12 mouse cellular contexts compared by ENCODE assay signal in genomic region chr9:65386373-65387140, GRCm38 (mm10). TPM values are rescaled to one million over a fixed set of nuclear protein-coding genes. Genes with fewer than 3 reads are reported as not detected.
DNase-seq lines count a peak whose midpoint lies in the region; ATAC-seq and TF ChIP-seq lines count a peak whose summit lies in the region.
"Had no signal": no experiment of that assay in that cellular context is flagged by ENCODE, and none has a peak within 500 bp of the region (broad histone marks: within the 10 kb centered on the region; RNA-seq: fewer than 3 reads in every experiment).

No protein-coding gene starts in this region.

- TF ChIP-seq CTCF in layer of hippocampus, adult 2 months (conservative IDR thresholded peaks at IDR 0.05): peak; percentile 47
- 0 out of 2 replicates have a peak, but pooled peaks have one; percentile 15 for TF ChIP-seq CTCF in liver, postnatal 0 days (IDR thresholded peaks at IDR 0.05; ENCODE audit: low read depth)

- H3K27me3 ChIP-seq in embryonic facial prominence, embryonic 10.5 days (replicated peaks; ENCODE audit: low read depth, poor library complexity, severe bottlenecking): peaks cover 34% of the 10 kb centered on the region
- H3K27me3 ChIP-seq in liver, postnatal 0 days (ENCODE audit: insufficient read depth, low read length): peaks cover 17% of the 10 kb centered on the region
- peaks cover 25% of the 10 kb centered on the region for H3K27me3 ChIP-seq in stomach, embryonic 15.5 days (replicated peaks)

- no peak for DNase-seq in layer of hippocampus, adult 2 months (ENCODE audit: low spot score in 2 of 2)
- DNase-seq in layer of hippocampus, postnatal 14 days (ENCODE audit: low spot score in 2 of 2): no peak
- DNase-seq in embryonic facial prominence, embryonic 10.5 days (ENCODE audit: low spot score): peak; percentile 29
- no peak for DNase-seq in liver, postnatal 0 days
- DNase-seq in spleen, postnatal 4 days (ENCODE audit: low spot score in 2 of 2): no peak
- DNase-seq in cerebellum, adult 18-20 months: no peak
- DNase-seq in adrenal gland, postnatal 36 days: no peak
- DNase-seq: heart, postnatal 10 days had no signal

- H3K4me3 ChIP-seq in layer of hippocampus, adult 2 months: no peak overlapping the region
- no peak overlapping the region for H3K4me3 ChIP-seq in embryonic facial prominence, embryonic 10.5 days
- no peak overlapping the region for H3K4me3 ChIP-seq in liver, postnatal 0 days (ENCODE audit: low read depth, low read length)
- no peak overlapping the region for H3K4me3 ChIP-seq in stomach, embryonic 15.5 days (replicated peaks)
- H3K4me3 ChIP-seq: limb, embryonic 13.5 days; midbrain, embryonic 13.5 days had no signal

- TF ChIP-seq EP300 in liver, postnatal 0 days (IDR thresholded peaks at IDR 0.05; ENCODE audit: low read depth): no peak

- H3K4me1 ChIP-seq in embryonic facial prominence, embryonic 10.5 days: peaks cover 31% of the 10 kb centered on the region
- H3K4me1 ChIP-seq in liver, postnatal 0 days (ENCODE audit: insufficient read depth): peaks cover 9% of the 10 kb centered on the region
- peaks cover 20% of the 10 kb centered on the region for H3K4me1 ChIP-seq in stomach, embryonic 15.5 days

- H3K9me3 ChIP-seq in embryonic facial prominence, embryonic 10.5 days: 0 out of 2 replicates have a peak, but pooled peaks cover 2% of the 10 kb centered on the region
- no peaks in the 10 kb centered on the region for H3K9me3 ChIP-seq in liver, postnatal 0 days (ENCODE audit: low read length)
- H3K9me3 ChIP-seq in stomach, embryonic 15.5 days: no peaks in the 10 kb centered on the region
- H3K9me3 ChIP-seq: limb, embryonic 13.5 days; midbrain, embryonic 13.5 days had no signal

- ATAC-seq in liver, postnatal 0 days: no peak
- ATAC-seq in stomach, embryonic 15.5 days (ENCODE audit: insufficient read depth, low FRiP score, low read depth): peak; percentile 47; the same call in 1 of the 2 replicates
- ATAC-seq: CD4-positive, CD25-positive, alpha-beta regulatory T cell, adult 4 months; midbrain, embryonic 13.5 days had no signal

- no peaks in the 10 kb centered on the region for H3K36me3 ChIP-seq in embryonic facial prominence, embryonic 10.5 days (replicated peaks)
- H3K36me3 ChIP-seq in liver, postnatal 0 days (replicated peaks; ENCODE audit: insufficient read depth, low read length): no peaks in the 10 kb centered on the region
- H3K36me3 ChIP-seq in stomach, embryonic 15.5 days: no peaks in the 10 kb centered on the region
- H3K36me3 ChIP-seq: limb, embryonic 13.5 days; midbrain, embryonic 13.5 days had no signal

- H3K4me2 ChIP-seq in liver, postnatal 0 days (ENCODE audit: low read depth, low read length): no peak overlapping the region
- H3K4me2 ChIP-seq in stomach, embryonic 15.5 days: 0 out of 2 replicates have a peak overlapping the region, but pooled peaks have one; percentile 1
- H3K4me2 ChIP-seq: limb, embryonic 13.5 days; midbrain, embryonic 13.5 days had no signal

- 31% methylated on average over 8 of the region's 8 CpGs for WGBS in embryonic facial prominence, embryonic 10.5 days
- 31% methylated on average over 8 of the region's 8 CpGs for WGBS in liver, postnatal 0 days (ENCODE audit: insufficient replicate concordance)
- 17% methylated on average over 8 of the region's 8 CpGs for WGBS in stomach, embryonic 15.5 days

- no peak overlapping the region for H3K9ac ChIP-seq in liver, postnatal 0 days (replicated peaks)
- H3K9ac ChIP-seq in stomach, embryonic 15.5 days: no peak overlapping the region
- H3K9ac ChIP-seq: limb, embryonic 13.5 days; midbrain, embryonic 13.5 days had no signal

- no peak overlapping the region for H3K27ac ChIP-seq in layer of hippocampus, adult 2 months
- H3K27ac ChIP-seq in embryonic facial prominence, embryonic 10.5 days (replicated peaks): no peak overlapping the region; the same call in 1 of the 2 replicates
- no peak overlapping the region for H3K27ac ChIP-seq in liver, postnatal 0 days (ENCODE audit: low read depth)
- peak overlapping the region; percentile 54; the same call in 1 of the 2 replicates for H3K27ac ChIP-seq in stomach, embryonic 15.5 days
- H3K27ac ChIP-seq: limb, embryonic 13.5 days; midbrain, embryonic 13.5 days had no signal

RNA-seq across cellular contexts. Expression of gene Kbtbd13, which starts 4.9 kb away (rescaled TPM):
- total RNA-seq in layer of hippocampus, adult 2 months (2021): under 1 TPM; 0.29 to 0.44 TPM
- under 1 TPM; 0.21 to 0.25 TPM for total RNA-seq in layer of hippocampus, postnatal 14 days (2021)
- polyA plus RNA-seq in embryonic facial prominence, embryonic 10.5 days (2016; fragmentation: Nextera tagmentation; extraction: Ambion mirVana): 1.0 and 1.2 TPM in 2 replicates
- 0.09 and 0.11 TPM in 2 replicates for polyA plus RNA-seq in liver, postnatal 0 days (2015; fragmentation: Nextera tagmentation; extraction: Ambion mirVana)
- 1.0 and 1.1 TPM in 2 replicates for polyA plus RNA-seq in stomach, embryonic 15.5 days (2015; fragmentation: Nextera tagmentation; extraction: Ambion mirVana)
- under 1 TPM; 0.10 to 0.26 TPM for total RNA-seq in adrenal gland, postnatal 36 days (2021)
- polyA plus RNA-seq: CD4-positive, CD25-positive, alpha-beta regulatory T cell, adult 4 months had no signal

RNA-seq across cellular contexts. Expression of gene Rasl12, which starts 11.7 kb away (rescaled TPM):
- 1 to 10 TPM; 3.1 to 3.9 TPM for total RNA-seq in layer of hippocampus, adult 2 months (2021)
- total RNA-seq in layer of hippocampus, postnatal 14 days (2021): 1 to 10 TPM; 3.6 to 4.8 TPM
- 7.6 and 8.3 TPM in 2 replicates for polyA plus RNA-seq in embryonic facial prominence, embryonic 10.5 days (2016; fragmentation: Nextera tagmentation; extraction: Ambion mirVana)
- polyA plus RNA-seq in liver, postnatal 0 days (2015; fragmentation: Nextera tagmentation; extraction: Ambion mirVana): 0.08 and 0.17 TPM in 2 replicates
- polyA plus RNA-seq in stomach, embryonic 15.5 days (2015; fragmentation: Nextera tagmentation; extraction: Ambion mirVana): 6.2 and 6.5 TPM in 2 replicates
- 10 to 100 TPM; 11.9 to 12.7 TPM for total RNA-seq in adrenal gland, postnatal 36 days (2021)
- polyA plus RNA-seq: CD4-positive, CD25-positive, alpha-beta regulatory T cell, adult 4 months had no signal

RNA-seq across cellular contexts. Expression of gene Ubap1l, which starts 25.7 kb away (rescaled TPM):
- total RNA-seq in layer of hippocampus, adult 2 months (2021): 1 to 10 TPM; 2.5 to 6.2 TPM
- 1 to 10 TPM; 3.8 to 6.5 TPM for total RNA-seq in layer of hippocampus, postnatal 14 days (2021)
- 0.38 and 0.66 TPM in 2 replicates for polyA plus RNA-seq in embryonic facial prominence, embryonic 10.5 days (2016; fragmentation: Nextera tagmentation; extraction: Ambion mirVana)
- not detected in 2 replicates for polyA plus RNA-seq in liver, postnatal 0 days (2015; fragmentation: Nextera tagmentation; extraction: Ambion mirVana)
- polyA plus RNA-seq in stomach, embryonic 15.5 days (2015; fragmentation: Nextera tagmentation; extraction: Ambion mirVana): 0.31 TPM in 1 of 2 replicates, not detected in the other
- 1 to 10 TPM in 1 of 2 experiments, under 1 TPM in 1; 0.60 to 1.0 TPM for total RNA-seq in adrenal gland, postnatal 36 days (2021)
- polyA plus RNA-seq: CD4-positive, CD25-positive, alpha-beta regulatory T cell, adult 4 months had no signal

RNA-seq across cellular contexts. Expression of gene Slc51b, which starts 36.2 kb away (rescaled TPM):
- total RNA-seq in layer of hippocampus, adult 2 months (2021): not detected
- not detected for total RNA-seq in layer of hippocampus, postnatal 14 days (2021)
- polyA plus RNA-seq in embryonic facial prominence, embryonic 10.5 days (2016; fragmentation: Nextera tagmentation; extraction: Ambion mirVana): not detected in 2 replicates
- polyA plus RNA-seq in liver, postnatal 0 days (2015; fragmentation: Nextera tagmentation; extraction: Ambion mirVana): 15.1 and 17.0 TPM in 2 replicates
- 1.1 and 1.6 TPM in 2 replicates for polyA plus RNA-seq in stomach, embryonic 15.5 days (2015; fragmentation: Nextera tagmentation; extraction: Ambion mirVana)
- total RNA-seq in adrenal gland, postnatal 36 days (2021): not detected
- total RNA-seq: heart, postnatal 10 days had no signal
- polyA plus RNA-seq: CD4-positive, CD25-positive, alpha-beta regulatory T cell, adult 4 months; limb, embryonic 13.5 days; midbrain, embryonic 13.5 days had no signal

RNA-seq across cellular contexts. Expression of gene Pdcd7, which starts 40.7 kb away (rescaled TPM):
- 10 to 100 TPM; 29.2 to 30.8 TPM for total RNA-seq in layer of hippocampus, adult 2 months (2021)
- 10 to 100 TPM; 22.4 to 27.2 TPM for total RNA-seq in layer of hippocampus, postnatal 14 days (2021)
- 10.3 and 10.6 TPM in 2 replicates for polyA plus RNA-seq in embryonic facial prominence, embryonic 10.5 days (2016; fragmentation: Nextera tagmentation; extraction: Ambion mirVana)
- 4.0 and 4.4 TPM in 2 replicates for polyA plus RNA-seq in liver, postnatal 0 days (2015; fragmentation: Nextera tagmentation; extraction: Ambion mirVana)
- polyA plus RNA-seq in stomach, embryonic 15.5 days (2015; fragmentation: Nextera tagmentation; extraction: Ambion mirVana): 8.4 and 8.6 TPM in 2 replicates
- 10 to 100 TPM; 17.8 to 18.6 TPM for total RNA-seq in adrenal gland, postnatal 36 days (2021)
